ENCODE assay signal across 8 mouse cellular contexts in the genomic region with DNA sequence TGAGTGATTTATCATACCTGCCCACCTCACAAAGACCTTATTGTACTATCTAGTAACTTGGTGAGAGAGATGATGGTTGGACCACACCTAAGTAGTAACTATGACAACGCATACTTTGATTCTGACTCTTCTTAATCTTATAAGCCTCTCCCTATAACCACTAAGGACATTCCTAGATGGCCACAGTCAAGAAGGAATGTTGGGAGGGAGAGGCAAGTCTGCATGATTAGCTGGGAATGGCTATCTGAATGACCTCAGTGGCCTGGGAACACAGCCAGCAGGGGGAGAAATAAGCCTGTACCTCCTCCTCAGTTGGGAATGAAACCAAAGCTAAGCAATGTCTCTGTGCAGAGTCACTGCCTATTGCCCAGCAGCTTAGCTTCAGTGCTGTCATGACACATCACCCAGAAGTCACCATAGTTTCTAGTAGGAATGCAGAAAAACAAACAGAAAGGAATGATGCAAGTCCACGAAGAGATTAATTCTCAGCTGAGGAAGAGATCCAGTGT. TPM values are rescaled to one million over a fixed set of nuclear protein-coding genes. Genes with fewer than 3 reads are reported as not detected.
A peak's percentile ranks its signal among the peaks of the same experiment; 100 is the strongest.
DNase-seq lines count a peak whose midpoint lies in the region; ATAC-seq lines count a peak whose summit lies in the region.

No protein-coding gene starts in this region.

- H3K36me3 ChIP-seq in liver, embryonic 16.5 days (ENCODE audit: control insufficient read depth, insufficient read depth), result no peaks in the 10 kb centered on the region
- no peaks in the 10 kb centered on the region for H3K36me3 ChIP-seq in hindbrain, embryonic 16.5 days (ENCODE audit: control insufficient read depth, insufficient read depth, low read length)

- no peaks in the 10 kb centered on the region for H3K4me1 ChIP-seq in liver, embryonic 16.5 days (ENCODE audit: control insufficient read depth, low read depth, low read length)
- H3K4me1 ChIP-seq in hindbrain, embryonic 16.5 days (ENCODE audit: control insufficient read depth, insufficient read depth, low read depth, low read length), result no peaks in the 10 kb centered on the region

- no peak overlapping the region for H3K27ac ChIP-seq in liver, embryonic 16.5 days (ENCODE audit: low read length)
- H3K27ac ChIP-seq in hindbrain, embryonic 16.5 days (ENCODE audit: low read depth, low read length), result no peak overlapping the region

- no peak overlapping the region for H3K4me2 ChIP-seq in liver, embryonic 16.5 days (ENCODE audit: low read depth, low read length)
- H3K4me2 ChIP-seq in hindbrain, embryonic 16.5 days (ENCODE audit: low read length), result no peak overlapping the region

- intact Hi-C loops in heart, postnatal 14 days (cut with DNase I), result no loop called here

- H3K4me3 ChIP-seq in liver, embryonic 16.5 days (ENCODE audit: low read depth, low read length), result no peak overlapping the region
- H3K4me3 ChIP-seq in hindbrain, embryonic 16.5 days (ENCODE audit: low read length), result no peak overlapping the region

- 0 out of 2 replicates have a peak, but pooled peaks have one; percentile 24 for ATAC-seq in liver, embryonic 16.5 days (ENCODE audit: low read depth)
- no peak for ATAC-seq in hindbrain, embryonic 16.5 days

- H3K27me3 ChIP-seq in liver, embryonic 16.5 days (ENCODE audit: control insufficient read depth, insufficient read depth, low read depth, low read length), result no peaks in the 10 kb centered on the region
- H3K27me3 ChIP-seq in hindbrain, embryonic 16.5 days (replicated peaks; ENCODE audit: control insufficient read depth, insufficient read depth, low read length), result no peaks in the 10 kb centered on the region

- H3K9me3 ChIP-seq in liver, embryonic 16.5 days (replicated peaks; ENCODE audit: control insufficient read depth, low read length), result no peaks in the 10 kb centered on the region
- no peaks in the 10 kb centered on the region for H3K9me3 ChIP-seq in hindbrain, embryonic 16.5 days (ENCODE audit: control insufficient read depth, low read length)

- DNase-seq in liver, result no peak
- DNase-seq in fibroblast of lung, adult 2 months (ENCODE audit: low read depth), result peak; percentile 83
- DNase-seq in heart, postnatal 14 days, result peak; percentile 69 to 72
- peak; percentile 59 to 70 for DNase-seq in lung, postnatal 4 days
- no peak for DNase-seq in cerebellum, postnatal 25 days
- DNase-seq in layer of hippocampus, adult 8-10 months (ENCODE audit: low spot score in 2 of 2), result no peak

- WGBS in liver, embryonic 16.5 days (ENCODE audit: insufficient replicate concordance), result 51% methylated on average over 2 of the region's 2 CpGs
- 69% methylated on average over 2 of the region's 2 CpGs for WGBS in hindbrain, embryonic 16.5 days

- no peak overlapping the region for H3K9ac ChIP-seq in liver, embryonic 16.5 days (ENCODE audit: low read depth, low read length)
- H3K9ac ChIP-seq in hindbrain, embryonic 16.5 days (ENCODE audit: low read depth, low read length), result no peak overlapping the region

RNA-seq across cellular contexts. Expression of a gene that starts 16.8 kb away (rescaled TPM):
- 195 and 219 TPM in 2 replicates for polyA plus RNA-seq in liver, embryonic 16.5 days (2015; fragmentation: Nextera tagmentation; extraction: Ambion mirVana)
- total RNA-seq in heart, postnatal 14 days (2021), result 100 to 1,000 TPM; 111 to 124 TPM
- 173 and 217 TPM in 2 replicates for polyA plus RNA-seq in hindbrain, embryonic 16.5 days (2015; fragmentation: Nextera tagmentation; extraction: Ambion mirVana)
- 10 to 100 TPM in 2 of 4 experiments, 1 to 10 TPM in 2; 6.1 to 19.4 (median 13.9) TPM for total RNA-seq in layer of hippocampus, adult 8-10 months (2022)

RNA-seq across cellular contexts. Expression of a gene that starts 17.8 kb away (rescaled TPM):
- 48.2 and 48.9 TPM in 2 replicates for polyA plus RNA-seq in liver, embryonic 16.5 days (2015; fragmentation: Nextera tagmentation; extraction: Ambion mirVana)
- total RNA-seq in heart, postnatal 14 days (2021), result 100 to 1,000 TPM; 129 to 145 TPM
- polyA plus RNA-seq in hindbrain, embryonic 16.5 days (2015; fragmentation: Nextera tagmentation; extraction: Ambion mirVana), result 198 and 202 TPM in 2 replicates
- total RNA-seq in layer of hippocampus, adult 8-10 months (2022), result 10 to 100 TPM; 16.7 to 37.3 (median 28.5) TPM

Comparison
In these comparisons a context has a peak if more than half of its experiments do, and no peak if none do; other contexts are left out.
1. DNase-seq: peak in fibroblast of lung, adult 2 months (single experiment), heart, postnatal 14 days (2 of 2) and lung, postnatal 4 days (2 of 2); none in liver (single experiment), cerebellum, postnatal 25 days (0 of 2) and layer of hippocampus, adult 8-10 months (0 of 2).
2. RNA of a gene that starts 16.8 kb away (total RNA-seq): 111 to 124 TPM in heart, postnatal 14 days; 6.1 to 19.4 TPM in layer of hippocampus, adult 8-10 months; every median in the first group is over 4 times any median in the second.